Mouse (Mus musculus): ENCODE data around the gene Cacna1d.
A peak's percentile ranks its signal among the peaks of the same experiment; 100 is the strongest.

The Cacna1d gene

GRCm38 (mm10) chr14:30363487-30364167 is 127.6 kb downstream of the Cacna1d start:
- DNase-seq, result no peak

DNA sequence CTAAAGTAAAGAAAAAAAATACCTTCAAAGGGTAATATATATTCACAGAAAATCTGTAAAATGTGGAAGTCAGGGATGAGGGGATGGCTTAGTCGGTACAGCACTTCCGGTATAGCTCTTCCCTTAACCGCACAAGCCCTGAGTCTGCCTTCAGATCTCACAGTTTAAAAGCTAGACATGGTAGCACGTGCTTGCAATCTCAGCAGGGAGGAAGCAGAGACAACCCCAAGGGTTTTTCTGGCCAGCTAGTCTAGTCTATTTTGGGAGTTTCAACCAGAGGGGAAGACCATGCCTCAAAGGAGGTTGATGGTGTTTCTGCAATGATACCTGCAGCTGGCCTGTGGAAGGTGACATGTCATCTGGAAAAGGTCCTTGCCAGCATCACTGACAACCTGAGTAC is 128.9 kb downstream of the Cacna1d start:
- DNase-seq, result peak; percentile 10

- no peak for DNase-seq
Observed at GRCm38 (mm10) chr14:30360478-30360877, 130.8 kb downstream of the Cacna1d start.

DNA sequence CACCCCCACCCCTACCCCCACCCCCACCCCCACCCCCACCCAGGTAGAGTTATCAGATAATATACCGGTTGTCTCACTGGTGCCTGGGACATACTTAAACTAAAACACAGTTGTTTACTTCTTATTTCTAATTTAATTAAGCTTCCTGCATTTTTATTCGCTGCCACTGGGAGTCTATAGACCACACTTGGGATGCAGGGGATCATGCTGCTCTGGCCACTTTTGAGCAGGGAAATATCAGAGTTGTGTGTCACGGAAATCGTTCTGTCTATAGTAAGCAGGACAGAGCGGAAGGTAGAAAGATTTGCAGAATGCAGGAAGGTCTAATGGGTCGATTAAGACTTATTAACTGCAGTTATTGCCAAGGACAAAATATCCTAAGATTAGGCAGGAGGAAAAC is 131.3 kb downstream of the Cacna1d start:
- DNase-seq, result no peak

DNA sequence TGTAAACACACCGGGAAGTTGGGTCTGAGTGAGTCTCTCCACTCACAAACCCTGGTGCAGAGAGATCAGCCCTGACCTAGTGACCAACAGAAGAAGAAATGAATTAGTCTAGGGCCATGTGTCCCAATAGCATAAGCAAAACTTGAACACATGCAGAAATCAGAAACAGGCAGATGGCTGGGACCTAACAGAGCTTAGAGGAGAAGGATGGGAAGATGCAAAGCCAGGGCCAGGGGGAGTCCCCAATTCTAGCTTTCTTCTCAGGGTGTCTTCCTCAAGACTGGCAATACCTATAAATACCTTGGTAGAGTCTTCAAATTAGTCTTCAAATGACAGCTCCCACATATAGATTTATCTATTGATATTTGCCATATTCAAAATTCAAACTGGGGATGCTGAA is 133.2 kb downstream of the Cacna1d start:
- DNase-seq, result no peak

- DNase-seq, result no peak
Observed at GRCm38 (mm10) chr14:30356456-30356855, 134.8 kb downstream of the Cacna1d start.

GRCm38 (mm10) chr14:30354761-30355160 is 136.5 kb downstream of the Cacna1d start:
- DNase-seq, result no peak

GRCm38 (mm10) chr14:30354127-30354463 is 137.2 kb downstream of the Cacna1d start:
- DNase-seq, result no peak

- DNase-seq, result peak; percentile 47
Observed at GRCm38 (mm10) chr14:30353291-30354126, 137.7 kb downstream of the Cacna1d start.

DNA sequence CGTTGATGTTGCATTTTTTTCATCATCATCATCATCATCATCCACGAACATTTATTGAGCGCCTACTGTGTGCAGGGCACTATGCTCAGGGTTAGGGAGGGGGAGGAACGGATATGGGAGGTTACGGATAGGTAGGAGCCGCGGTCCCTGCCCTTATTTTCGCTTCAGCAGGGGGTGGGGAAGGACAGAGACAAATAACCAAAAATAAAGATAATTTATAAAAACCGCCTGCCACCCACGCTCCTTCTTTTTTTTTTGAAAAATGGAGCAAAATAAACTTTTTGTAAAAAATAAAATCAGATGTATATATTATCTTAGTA is 138.3 kb downstream of the Cacna1d start:
- DNase-seq, result peak; percentile 27

GRCm38 (mm10) chr14:30352061-30352950 is 138.9 kb downstream of the Cacna1d start:
- DNase-seq, result peak; percentile 30

- peak; percentile 12 for DNase-seq
Observed at GRCm38 (mm10) chr14:30350285-30350684, 141.0 kb downstream of the Cacna1d start.

DNA sequence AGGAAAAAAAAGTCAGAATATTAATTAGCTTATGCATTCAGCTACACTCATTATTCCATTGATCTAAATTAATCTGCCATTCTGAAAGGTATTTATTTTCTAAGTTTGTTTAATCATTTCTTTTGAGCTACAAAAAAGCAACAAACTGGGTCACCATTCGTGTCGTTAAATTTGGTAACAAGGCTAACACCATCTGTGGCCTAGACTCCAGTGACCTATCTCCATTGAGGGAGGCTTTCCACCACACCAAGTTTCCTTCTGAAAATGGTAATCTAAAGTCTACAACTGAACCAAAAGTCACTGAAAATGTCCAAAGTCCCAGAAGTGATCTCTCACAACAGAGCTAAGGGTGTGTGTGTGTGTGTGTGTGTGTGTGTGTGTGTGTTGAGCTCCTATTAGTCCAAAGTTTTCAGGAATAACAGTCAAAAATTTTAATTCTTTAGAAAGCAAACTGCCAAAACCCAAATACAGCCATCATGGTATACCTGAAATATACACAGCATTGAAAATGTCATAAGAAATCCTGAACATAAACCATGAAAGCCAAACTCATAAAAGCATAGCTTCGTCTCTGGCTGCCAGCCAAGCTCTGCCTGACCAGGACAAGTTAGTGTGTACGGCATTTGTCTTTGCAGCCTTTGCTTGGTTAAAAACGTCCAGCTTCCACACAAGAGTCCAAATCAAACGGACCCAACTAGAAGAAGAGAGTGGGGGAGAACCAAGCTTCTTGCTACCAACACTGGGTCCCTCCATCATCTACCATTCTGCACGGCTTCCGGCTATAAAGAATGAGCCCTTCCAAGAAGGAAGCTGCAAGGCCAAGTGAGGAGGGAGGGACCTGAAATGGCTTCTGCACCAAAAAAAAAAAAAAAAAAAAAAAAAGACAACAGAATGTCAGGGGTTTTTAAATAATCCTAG is 146.0 kb downstream of the Cacna1d start:
- DNase-seq, result no peak

- no peak for DNase-seq
Observed at GRCm38 (mm10) chr14:30343740-30344139, 147.5 kb downstream of the Cacna1d start.

DNA sequence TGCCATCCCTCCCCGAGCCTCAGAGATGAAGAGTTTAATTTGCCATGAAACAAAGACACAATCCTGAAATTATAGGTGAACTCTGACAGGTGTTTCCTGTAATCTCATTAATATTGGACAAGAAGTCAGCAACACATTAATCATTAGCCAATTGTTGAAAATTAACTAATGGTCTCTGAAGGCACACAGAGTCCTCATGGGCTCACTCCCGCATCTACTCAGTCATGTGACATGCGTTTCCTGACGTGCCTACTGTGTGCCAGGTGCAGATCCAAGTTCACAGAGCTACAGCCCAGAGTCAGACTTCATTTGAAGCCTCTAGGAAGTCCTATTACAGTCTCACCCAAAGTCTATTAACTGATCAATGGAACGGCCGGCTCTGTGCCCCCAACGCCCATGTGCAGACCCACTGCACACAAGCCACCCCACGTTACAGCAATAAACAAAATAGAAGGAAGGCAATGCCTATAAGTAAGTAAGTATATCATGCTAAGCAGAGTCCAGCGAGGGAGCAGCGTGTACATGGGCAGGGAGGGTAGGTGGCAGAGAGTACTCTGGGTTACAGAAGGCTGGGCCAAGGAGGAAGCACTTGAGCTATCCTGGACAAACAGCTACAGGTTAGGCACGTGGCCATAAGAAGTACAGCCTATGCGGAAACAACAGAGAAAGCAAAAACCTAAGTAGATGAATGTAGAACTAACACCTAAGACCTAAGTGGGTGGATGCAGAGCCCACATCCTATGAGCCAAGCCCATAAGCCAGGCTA is 149.2 kb downstream of the Cacna1d start:
- no peak for DNase-seq

DNA sequence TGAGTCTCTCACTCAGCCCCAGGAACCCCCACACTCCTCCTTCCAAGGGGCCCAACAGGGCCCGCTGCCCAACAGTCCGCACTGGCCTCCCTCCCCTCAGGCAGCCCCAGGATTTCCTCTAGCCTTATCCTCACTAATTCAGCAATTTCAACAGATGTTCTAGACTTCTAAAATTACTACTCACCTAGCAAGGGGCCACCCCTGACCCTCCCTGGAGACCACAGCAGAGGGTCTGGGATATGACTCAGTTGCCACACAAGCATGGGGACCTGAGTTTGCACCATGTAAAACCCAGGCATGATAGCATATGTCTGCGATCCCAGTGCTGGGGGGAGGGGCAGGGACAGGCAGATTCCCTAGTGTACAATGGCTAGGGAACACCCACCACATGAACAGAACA is 151.1 kb downstream of the Cacna1d start:
- DNase-seq, result no peak

DNA sequence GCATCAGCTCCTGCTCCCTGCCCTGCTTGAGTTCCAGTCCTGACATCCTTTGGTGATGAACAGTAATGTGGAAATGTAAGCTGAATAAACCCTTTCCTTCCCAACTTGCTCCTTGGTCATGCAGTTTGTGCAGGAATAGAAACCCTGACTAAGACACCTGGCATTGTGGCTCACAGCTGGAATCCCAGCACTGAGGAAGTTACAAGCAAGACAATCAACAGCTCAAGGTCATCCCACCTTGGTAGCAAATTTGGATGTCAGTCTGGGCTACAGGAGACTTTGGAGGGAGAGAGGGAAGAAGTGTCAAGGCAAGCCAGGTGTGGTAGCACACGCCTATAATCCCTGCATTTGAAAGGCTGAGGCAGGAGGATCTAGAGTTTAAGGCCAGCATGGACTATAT is 159.4 kb downstream of the Cacna1d start:
- no peak for DNase-seq

- DNase-seq, result no peak
Observed at GRCm38 (mm10) chr14:30330416-30331181, 160.7 kb downstream of the Cacna1d start.

DNA sequence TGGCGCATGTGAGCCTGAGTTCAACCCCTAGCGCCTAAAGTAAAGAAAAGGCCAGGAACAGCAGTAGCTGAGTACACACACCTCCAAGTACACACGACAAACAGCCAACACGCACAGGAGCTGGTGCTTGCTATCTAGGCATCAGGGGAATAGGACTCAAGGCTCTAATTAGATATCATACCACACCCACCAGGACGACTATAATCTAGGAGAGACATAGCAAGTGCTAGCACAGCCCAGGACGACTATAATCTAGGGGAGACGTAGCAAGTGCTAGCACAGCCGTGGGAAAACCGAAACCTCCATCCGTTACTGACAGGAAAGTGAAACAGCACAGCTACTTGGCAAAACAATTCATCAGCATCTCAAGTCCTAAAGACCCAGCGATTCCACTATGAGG is 162.1 kb downstream of the Cacna1d start:
- no peak for DNase-seq

GRCm38 (mm10) chr14:30327452-30327851 is 163.8 kb downstream of the Cacna1d start:
- no peak for DNase-seq

GRCm38 (mm10) chr14:30327051-30327450 is 164.2 kb downstream of the Cacna1d start:
- DNase-seq, result no peak
